Mouse (Mus musculus) small intestine, adult 2 months (tissue): ENCODE measurements around the gene Kremen2. TPM values are rescaled to one million over a fixed set of nuclear protein-coding genes. Genes with fewer than 3 reads are reported as not detected.

ENCODE experiments used
- H3K27ac ChIP-seq: fragments of 200-500 bp; 2 replicates; pipeline ENCODE4 v1.5.1; 2012; ENCODE audit warnings: low read depth, low read length, control low read depth, inconsistent platforms; ENCODE audit not compliant: insufficient read depth
- H3K27me3 ChIP-seq: fragments of 200-500 bp; 2 replicates; pipeline ENCODE4 v1.6.1; 2012; ENCODE audit warnings: mild to moderate bottlenecking, moderate library complexity, low read length, inconsistent platforms; ENCODE audit not compliant: control insufficient read depth, insufficient read depth
- H3K36me3 ChIP-seq: fragments of 200-500 bp; 2 replicates; pipeline ENCODE4 v1.6.1; 2012; ENCODE audit warnings: mild to moderate bottlenecking, low read length, control low read depth, inconsistent platforms; ENCODE audit not compliant: control insufficient read depth, insufficient read depth
- H3K4me1 ChIP-seq: fragments of 200-500 bp; 2 replicates; pipeline ENCODE4 v1.6.1; 2012; ENCODE audit warnings: low read length, inconsistent platforms, mixed read lengths; ENCODE audit not compliant: control insufficient read depth, insufficient read depth, insufficient read length
- H3K4me3 ChIP-seq: fragments of 200-500 bp; 2 replicates; pipeline ENCODE4 v1.5.1; 2012; ENCODE audit warnings: low read depth, mild to moderate bottlenecking, control low read depth, inconsistent platforms, low read length, moderate library complexity
- CTCF ChIP-seq: fragments of 200-500 bp; IDR thresholded peaks from 2 replicates; pipeline ENCODE4 v1.5.1; 2012; ENCODE audit warnings: low read depth, mild to moderate bottlenecking, control low read depth, inconsistent platforms, low read length, moderate library complexity, mixed read lengths; ENCODE audit not compliant: insufficient replicate concordance, insufficient read length; ENCODE audit errors: extremely low read depth
- POLR2A ChIP-seq: fragments of 200-500 bp; IDR thresholded peaks from 2 replicates; pipeline ENCODE4 v1.6.1; 2012; ENCODE audit warnings: low read depth, mild to moderate bottlenecking, control low read depth, inconsistent platforms, low read length, moderate library complexity
- WGBS: fragments of 180-500 bp; shearing (Covaris S2); methylation state at CpG from one replicate; pipeline ENCODE4 v1.1.7; 2018; 5-methylcytosine and 5-hydroxymethylcytosine counted together
- polyA plus RNA-seq: library from polyadenylated mRNA; depleted of rRNA; stranded (reverse); fragments of >200 nt; gene quantifications from 2 replicates; pipeline ENCODE4 v1.2.3, GENCODE M21; 2012

Kremen2 gene
- polyA plus RNA-seq, 1 experiment: 2.9 TPM

GRCm38 (mm10) chr17:23734341-23734740, 11.3 kb downstream of the Kremen2 start:
- no peak overlapping the region for H3K4me3 ChIP-seq
- no peak overlapping the region for H3K27ac ChIP-seq
- 12% methylated on average over 1 of the region's 1 CpGs for WGBS
- peaks cover 9% of the 10 kb centered on the region; the same call in 1 of the 2 replicates for H3K4me1 ChIP-seq
- TF ChIP-seq POLR2A (no peak), CTCF (no peak)
- no peaks in the 10 kb centered on the region for H3K27me3 ChIP-seq
- H3K36me3 ChIP-seq: peaks cover 20% of the 10 kb centered on the region

- H3K36me3 ChIP-seq: peaks cover under 1% of the 10 kb centered on the region; the same call in 1 of the 2 replicates
- TF ChIP-seq POLR2A (no peak), CTCF (no peak)
- 39% methylated on average over 1 of the region's 1 CpGs for WGBS
- H3K4me3 ChIP-seq: no peak overlapping the region
- H3K27me3 ChIP-seq: no peaks in the 10 kb centered on the region
- H3K27ac ChIP-seq: no peak overlapping the region
- peaks cover 11% of the 10 kb centered on the region; the same call in 1 of the 2 replicates for H3K4me1 ChIP-seq
Observed at GRCm38 (mm10) chr17:23730441-23730840, 15.2 kb downstream of the Kremen2 start.

DNA sequence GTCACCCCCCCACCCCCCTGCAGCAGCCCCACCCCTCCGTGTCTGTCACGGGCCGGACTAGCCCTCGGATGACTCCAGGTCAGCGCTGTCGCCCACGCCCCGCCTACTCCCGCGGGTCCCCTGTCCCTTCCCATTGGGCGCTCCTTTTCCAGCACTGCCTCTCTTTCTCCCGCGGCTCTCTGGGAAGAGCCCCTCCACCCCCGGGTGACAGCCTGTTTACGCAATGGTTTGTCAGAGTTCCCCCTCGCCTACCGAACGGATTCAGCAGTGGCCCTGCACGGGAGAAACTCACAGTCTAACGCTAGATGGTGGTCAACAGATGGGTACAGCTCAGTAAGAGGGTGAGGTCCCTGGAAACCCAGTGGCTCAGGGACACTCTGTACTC, 18.9 kb downstream of the Kremen2 start:
- Histone ChIP-seq H3K36me3 (no peaks in the 10 kb centered on the region), H3K4me1 (peaks cover 15% of the 10 kb centered on the region; the same call in 1 of the 2 replicates), H3K4me3 (peak overlapping the region; percentile 91), H3K27ac (peak overlapping the region; percentile 14; the same call in 1 of the 2 replicates), H3K27me3 (no peaks in the 10 kb centered on the region)
- TF ChIP-seq CTCF (no peak), POLR2A (no peak)
- under 1% methylated on average over 20 of the region's 20 CpGs for WGBS

- Histone ChIP-seq H3K27me3 (no peaks in the 10 kb centered on the region), H3K36me3 (no peaks in the 10 kb centered on the region), H3K4me1 (peaks cover 19% of the 10 kb centered on the region), H3K4me3 (peak within 1 kb of the TSS; percentile 91), H3K27ac (peak within 1 kb of the TSS; percentile 18)
- WGBS: under 1% methylated on average over 72 of the region's 73 CpGs
- TF ChIP-seq CTCF (no peak), POLR2A (peak; percentile 73; the same call in 1 of the 2 replicates)
Observed at GRCm38 (mm10) chr17:23725999-23726757, 19.5 kb downstream of the Kremen2 start, which contains the start of gene Pkmyt1. Gene Pkmyt1 (plus strand): TSS chr17:23726336.

GRCm38 (mm10) chr17:23725477-23725876, 20.2 kb downstream of the Kremen2 start:
- Histone ChIP-seq H3K36me3 (no peaks in the 10 kb centered on the region), H3K27me3 (no peaks in the 10 kb centered on the region), H3K27ac (no peak overlapping the region), H3K4me3 (no peak overlapping the region), H3K4me1 (peaks cover 20% of the 10 kb centered on the region)
- 49% methylated on average over 4 of the region's 4 CpGs for WGBS
- TF ChIP-seq CTCF (no peak), POLR2A (no peak)

- 89% methylated on average over 7 of the region's 7 CpGs for WGBS
- H3K4me1 ChIP-seq: peaks cover 19% of the 10 kb centered on the region
- H3K27me3 ChIP-seq: no peaks in the 10 kb centered on the region
- no peak within 1 kb of the TSS for H3K4me3 ChIP-seq
- no peaks in the 10 kb centered on the region for H3K36me3 ChIP-seq
- H3K27ac ChIP-seq: no peak within 1 kb of the TSS
- no peak for TF ChIP-seq CTCF
- TF ChIP-seq POLR2A: no peak
Observed at GRCm38 (mm10) chr17:23722376-23723125, 23.1 kb downstream of the Kremen2 start, which contains the start of gene 1520401A03Rik. Gene 1520401A03Rik (minus strand): TSS chr17:23722783.

- no peak for TF ChIP-seq CTCF
- TF ChIP-seq POLR2A: no peak
- no peak overlapping the region for H3K4me3 ChIP-seq
- H3K36me3 ChIP-seq: no peaks in the 10 kb centered on the region
- peaks cover 19% of the 10 kb centered on the region for H3K4me1 ChIP-seq
- WGBS: 53% methylated on average over 2 of the region's 2 CpGs
- H3K27me3 ChIP-seq: no peaks in the 10 kb centered on the region
- no peak overlapping the region for H3K27ac ChIP-seq
Observed at GRCm38 (mm10) chr17:23721886-23722285, 23.7 kb downstream of the Kremen2 start.
